Mouse (Mus musculus) forebrain, embryonic 11.5 days (tissue): ENCODE results near the gene Olfr891. TPM values are rescaled to one million over a fixed set of nuclear protein-coding genes. Genes with fewer than 3 reads are reported as not detected.
"Not testable (repeated sequence)": the region's sequence is repeated elsewhere in the genome, so short reads cannot be mapped to it uniquely, and the experiment has no call there.

ENCODE experiments used
- ATAC-seq: fragments of 200-750 bp; cut with Nextera tagmentation; replicated peaks from 2 replicates; pipeline ENCODE4 v1.8.0; 2017; ENCODE audit warnings: moderate TSS enrichment; ENCODE audit not compliant: low FRiP score
- DNase-seq: peaks from one replicate; pipeline ENCODE4 v3.0.0-alpha.2; 2017; ENCODE audit warnings: low spot score
- H3K27ac ChIP-seq: fragments of 300-500 bp; sonication (generic); 2 replicates; pipeline ENCODE4 v1.5.1; 2014; ENCODE audit warnings: low read depth, low read length
- H3K27me3 ChIP-seq: fragments of 300-500 bp; sonication (generic); 2 replicates; pipeline ENCODE4 v1.6.1; 2014; ENCODE audit warnings: mild to moderate bottlenecking, low read length, mixed read lengths; ENCODE audit not compliant: control insufficient read depth, insufficient read depth
- H3K36me3 ChIP-seq: fragments of 300-500 bp; sonication (generic); 2 replicates; pipeline ENCODE4 v1.6.1; 2014; ENCODE audit warnings: mild to moderate bottlenecking, low read length, moderate library complexity, mixed read lengths; ENCODE audit not compliant: control insufficient read depth, insufficient read depth
- H3K4me1 ChIP-seq: fragments of 300-500 bp; sonication (generic); replicated peaks from 2 replicates; pipeline ENCODE4 v1.6.1; 2014; ENCODE audit warnings: low read length, mixed read lengths; ENCODE audit not compliant: control insufficient read depth, insufficient read depth
- H3K4me2 ChIP-seq: fragments of 300-500 bp; sonication (generic); 2 replicates; pipeline ENCODE4 v1.6.1; 2014; ENCODE audit warnings: low read depth, mild to moderate bottlenecking, low read length, moderate library complexity, mixed read lengths; ENCODE audit not compliant: severe bottlenecking
- H3K4me3 ChIP-seq: fragments of 300-500 bp; sonication (generic); 2 replicates; pipeline ENCODE4 v1.5.1; 2014; ENCODE audit warnings: low read depth, low read length
- H3K9ac ChIP-seq: fragments of 300-500 bp; sonication (generic); 2 replicates; pipeline ENCODE4 v1.6.1; 2014; ENCODE audit warnings: low read length
- H3K9me3 ChIP-seq: fragments of 300-500 bp; sonication (generic); 2 replicates; pipeline ENCODE4 v1.6.1; 2016; ENCODE audit warnings: low read length, mixed read lengths; ENCODE audit not compliant: control insufficient read depth
- WGBS: fragments of 180-500 bp; shearing (Covaris S2); extraction: QIAGEN DNeasy Blood & Tissue Kit; methylation state at CpG from one replicate; pipeline ENCODE4 v1.1.7; 2014; 5-methylcytosine and 5-hydroxymethylcytosine counted together
- polyA plus RNA-seq: library from polyadenylated mRNA; unstranded; fragments of >200 nt; fragmentation: Nextera tagmentation; extraction: Ambion mirVana; gene quantifications from 2 replicates; pipeline ENCODE4 v1.2.1, GENCODE M21; 2014

Gene Olfr891
- not detected in 2 replicates for polyA plus RNA-seq

DNA sequence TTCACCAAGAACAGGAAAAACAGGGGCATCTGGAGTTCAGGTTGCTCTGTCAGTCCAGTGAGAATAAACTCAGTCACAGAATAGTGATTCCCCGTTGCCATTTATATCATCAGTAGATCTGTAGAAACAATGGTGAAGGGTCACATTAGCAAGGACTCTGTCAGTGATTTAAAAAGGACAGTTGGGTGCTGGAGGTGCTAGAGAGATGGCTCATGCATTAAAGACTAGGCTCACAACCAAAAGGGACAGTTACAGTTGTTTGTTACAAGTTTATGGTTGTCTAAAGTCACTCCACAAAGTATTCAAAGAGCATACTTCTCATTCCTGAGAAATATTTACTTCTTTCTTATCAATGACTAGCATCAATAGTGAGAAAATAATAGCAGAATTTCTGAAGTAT is at the start of gene Olfr891:
Gene Olfr891, minus strand, starts transcription at position 101 of the 400 bp plus-strand sequence.
- no peaks in the 10 kb centered on the region for H3K4me1 ChIP-seq
- no peak within 1 kb of the TSS for H3K4me2 ChIP-seq
- H3K27me3 ChIP-seq, result no peaks in the 10 kb centered on the region
- ATAC-seq, result no peak
- DNase-seq, result no peak
- no peak within 1 kb of the TSS for H3K9ac ChIP-seq
- H3K9me3 ChIP-seq, result no peaks in the 10 kb centered on the region; the same call in 1 of the 2 replicates
- H3K27ac ChIP-seq, result no peak within 1 kb of the TSS
- 90% methylated on average over 1 of the region's 1 CpGs for WGBS
- no peak within 1 kb of the TSS for H3K4me3 ChIP-seq
- H3K36me3 ChIP-seq, result no peaks in the 10 kb centered on the region

DNA sequence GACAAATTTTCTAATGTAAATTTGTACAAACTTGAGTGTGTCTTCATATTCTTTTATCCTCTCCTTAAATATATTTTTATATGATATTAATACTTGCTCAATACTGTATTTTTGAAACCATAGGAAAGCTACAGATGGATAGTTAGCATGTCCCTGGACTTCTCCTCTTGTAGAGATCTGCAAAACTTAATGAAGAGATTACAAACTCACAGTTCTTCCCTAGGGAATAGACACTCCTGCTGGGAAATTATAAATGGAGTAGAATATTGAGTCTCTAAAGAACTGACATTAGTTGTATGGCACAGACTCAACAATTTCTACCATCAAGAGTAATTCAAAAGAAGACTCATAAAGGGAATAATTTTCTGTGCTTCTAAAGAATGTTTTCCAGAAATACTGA is 37.1 kb upstream of the Olfr891 start, which contains the start of gene Olfr894:
Gene Olfr894, plus strand, starts transcription at position 301 of the 400 bp plus-strand sequence.
- Histone ChIP-seq H3K4me2 (no peak within 1 kb of the TSS), H3K36me3 (no peaks in the 10 kb centered on the region), H3K27me3 (no peaks in the 10 kb centered on the region), H3K27ac (no peak within 1 kb of the TSS), H3K9ac (no peak within 1 kb of the TSS), H3K4me1 (no peaks in the 10 kb centered on the region), H3K4me3 (no peak within 1 kb of the TSS), H3K9me3 (no peaks in the 10 kb centered on the region)
- no peak for DNase-seq
- no peak for ATAC-seq

GRCm38 (mm10) chr9:38208065-38208464 is 27.4 kb upstream of the Olfr891 start, which contains the start of gene Olfr893:
Olfr893 (plus strand) TSS chr9:38208365.
- no peaks in the 10 kb centered on the region for H3K9me3 ChIP-seq
- WGBS, result 93% methylated on average over 3 of the region's 3 CpGs
- no peak for DNase-seq
- H3K4me2 ChIP-seq, result no peak within 1 kb of the TSS
- H3K36me3 ChIP-seq, result no peaks in the 10 kb centered on the region
- no peak within 1 kb of the TSS for H3K4me3 ChIP-seq
- ATAC-seq, result no peak
- H3K27me3 ChIP-seq, result no peaks in the 10 kb centered on the region
- no peak within 1 kb of the TSS for H3K27ac ChIP-seq
- no peak within 1 kb of the TSS for H3K9ac ChIP-seq
- no peaks in the 10 kb centered on the region for H3K4me1 ChIP-seq

GRCm38 (mm10) chr9:38168341-38168740 is 12.3 kb downstream of the Olfr891 start:
- not testable (repeated sequence) for H3K9me3 ChIP-seq, H3K4me1 ChIP-seq, H3K36me3 ChIP-seq, H3K9ac ChIP-seq, H3K27ac ChIP-seq, ATAC-seq, H3K27me3 ChIP-seq, DNase-seq, H3K4me3 ChIP-seq, H3K4me2 ChIP-seq
- WGBS, result 59% methylated on average over 2 of the region's 2 CpGs

DNA sequence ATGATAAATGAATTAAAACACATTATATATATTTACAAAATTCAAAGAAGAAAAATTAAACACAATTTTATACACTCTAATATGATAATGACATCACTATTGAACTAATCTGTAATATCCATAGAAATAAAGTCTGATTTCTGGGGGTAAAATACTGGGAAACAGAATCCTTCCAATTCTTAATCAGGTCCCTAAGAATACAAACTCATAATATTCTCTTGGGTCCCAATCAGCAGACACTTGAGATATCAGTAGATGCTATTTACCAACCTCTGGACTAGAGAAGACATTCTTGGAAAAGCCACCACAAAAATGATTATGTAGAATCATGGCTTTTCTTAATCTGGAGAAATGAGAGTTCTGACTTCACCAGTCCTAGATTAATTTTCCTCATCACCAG is 38.4 kb downstream of the Olfr891 start, which contains the start of gene Olfr890:
Gene Olfr890, plus strand, starts transcription at position 301 of the 400 bp plus-strand sequence.
- no peak within 1 kb of the TSS for H3K4me3 ChIP-seq
- no peak within 1 kb of the TSS for H3K27ac ChIP-seq
- no peaks in the 10 kb centered on the region for H3K36me3 ChIP-seq
- H3K9ac ChIP-seq, result no peak within 1 kb of the TSS
- no peak for DNase-seq
- H3K4me1 ChIP-seq, result no peaks in the 10 kb centered on the region
- ATAC-seq, result no peak
- H3K27me3 ChIP-seq, result no peaks in the 10 kb centered on the region
- H3K9me3 ChIP-seq, result no peaks in the 10 kb centered on the region
- no peak within 1 kb of the TSS for H3K4me2 ChIP-seq

Other genes with a start within 250 kb of the Olfr891 start
- gene Olfr881, start 189.0 kb downstream of the Olfr891 start, polyA plus RNA-seq, result not detected in 2 replicates
- gene Olfr883, start 155.0 kb downstream of the Olfr891 start, polyA plus RNA-seq, result not detected in 2 replicates
- not detected in 2 replicates for gene Olfr884, start 134.3 kb downstream of the Olfr891 start, polyA plus RNA-seq
- not detected in 2 replicates for gene Olfr885, start 119.5 kb downstream of the Olfr891 start, polyA plus RNA-seq
- gene Olfr887, start 96.7 kb downstream of the Olfr891 start, polyA plus RNA-seq, result not detected in 2 replicates
- gene Olfr888, start 72.7 kb downstream of the Olfr891 start, polyA plus RNA-seq, result not detected in 2 replicates
- gene Olfr889, start 65.6 kb downstream of the Olfr891 start, polyA plus RNA-seq, result 0.11 and 0.12 TPM in 2 replicates
- gene Olfr890, start 38.3 kb downstream of the Olfr891 start, polyA plus RNA-seq, result not detected in 2 replicates
- not detected in 2 replicates for gene Olfr893, start 27.5 kb upstream of the Olfr891 start, polyA plus RNA-seq
- gene Olfr894, start 37.2 kb upstream of the Olfr891 start, polyA plus RNA-seq, result not detected in 2 replicates
- gene Olfr143, start 72.0 kb upstream of the Olfr891 start, polyA plus RNA-seq, result not detected in 2 replicates
- gene Olfr895, start 87.0 kb upstream of the Olfr891 start, polyA plus RNA-seq, result not detected in 2 replicates
- gene Olfr896-ps1, start 110.3 kb upstream of the Olfr891 start, polyA plus RNA-seq, result not detected in 2 replicates
- not detected in 2 replicates for gene Olfr25, start 148.2 kb upstream of the Olfr891 start, polyA plus RNA-seq
- gene Olfr898, start 167.6 kb upstream of the Olfr891 start, polyA plus RNA-seq, result not detected in 2 replicates
- not detected in 2 replicates for gene Olfr250, start 186.1 kb upstream of the Olfr891 start, polyA plus RNA-seq
- not detected in 2 replicates for gene Olfr251, start 196.3 kb upstream of the Olfr891 start, polyA plus RNA-seq
- not detected in 2 replicates for gene Olfr147, start 220.9 kb upstream of the Olfr891 start, polyA plus RNA-seq
- not detected in 2 replicates for gene Olfr901, start 248.6 kb upstream of the Olfr891 start, polyA plus RNA-seq